Mouse (Mus musculus): ENCODE data around the gene Slc35f3. TPM values are rescaled to one million over a fixed set of nuclear protein-coding genes. Genes with fewer than 3 reads are reported as not detected.

Slc35f3 gene
- not detected for total RNA-seq (2021)
- long read RNA-seq, experiment 1 = 0 reads
- long read RNA-seq, experiment 2 = 0 reads

DNA sequence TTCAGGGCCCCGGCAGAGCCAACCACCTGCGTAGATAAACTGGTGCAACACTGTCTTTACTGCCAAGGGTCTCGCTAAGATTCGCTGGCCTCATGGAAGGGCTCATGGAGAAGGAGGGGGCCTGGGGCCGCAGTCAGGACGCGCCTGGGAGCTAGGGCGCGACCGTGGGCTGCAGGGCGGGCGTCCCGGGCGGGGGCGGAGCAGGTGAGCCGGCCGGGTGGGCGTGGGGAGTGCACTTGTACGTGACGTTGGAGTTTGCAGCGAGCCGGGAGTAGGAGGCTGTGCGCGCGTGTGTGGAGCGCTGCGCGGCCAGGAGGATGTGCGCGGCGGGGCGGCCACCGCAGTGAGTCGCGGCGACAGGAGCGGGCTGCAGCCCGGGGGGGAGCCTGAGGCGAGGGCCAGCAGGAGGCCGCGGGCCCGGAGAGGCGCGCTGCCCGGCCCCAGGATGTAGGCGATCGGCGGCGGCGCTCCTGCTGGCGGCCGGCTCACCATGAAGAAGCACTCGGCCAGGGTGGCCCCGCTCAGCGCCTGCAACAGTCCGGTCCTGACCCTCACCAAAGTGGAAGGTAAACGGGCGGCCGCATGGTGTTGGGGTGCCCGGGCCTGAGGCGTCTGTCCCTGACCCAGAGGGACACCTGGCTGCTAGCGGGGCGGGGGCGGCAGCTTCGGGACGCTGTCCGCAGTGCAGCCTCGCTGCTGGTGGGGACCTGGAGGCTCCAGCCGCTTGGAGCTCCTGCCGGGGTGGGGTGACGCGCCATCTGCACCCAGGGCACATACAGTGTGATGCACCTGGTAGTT is at the start of gene Slc35f3:
Gene Slc35f3, plus strand, starts transcription at position 263 of the 798 bp plus-strand sequence.
- intact Hi-C loops (cut with DNase I) = loop anchor here (10.0 kb wide), 1 partner anchor 676 kb away; the partner anchor contains the start of gene Rbm34
- no peak for DNase-seq

GRCm38 (mm10) chr8:126250486-126250885 is 47.9 kb upstream of the Slc35f3 start:
- intact Hi-C loops (cut with DNase I) = no loop called here
- DNase-seq = no peak

- intact Hi-C loops (cut with DNase I) = loop anchor here (5.0 kb wide), 1 partner anchor 126 kb away; no protein-coding TSS in a partner anchor
- DNase-seq = no peak
Observed at GRCm38 (mm10) chr8:126256585-126257391, 41.6 kb upstream of the Slc35f3 start.

- intact Hi-C loops (cut with DNase I) = loop anchor here (5.0 kb wide), 1 partner anchor 125 kb away; no protein-coding TSS in a partner anchor
- DNase-seq = no peak
Observed at GRCm38 (mm10) chr8:126257392-126257681, 41.0 kb upstream of the Slc35f3 start.

DNA sequence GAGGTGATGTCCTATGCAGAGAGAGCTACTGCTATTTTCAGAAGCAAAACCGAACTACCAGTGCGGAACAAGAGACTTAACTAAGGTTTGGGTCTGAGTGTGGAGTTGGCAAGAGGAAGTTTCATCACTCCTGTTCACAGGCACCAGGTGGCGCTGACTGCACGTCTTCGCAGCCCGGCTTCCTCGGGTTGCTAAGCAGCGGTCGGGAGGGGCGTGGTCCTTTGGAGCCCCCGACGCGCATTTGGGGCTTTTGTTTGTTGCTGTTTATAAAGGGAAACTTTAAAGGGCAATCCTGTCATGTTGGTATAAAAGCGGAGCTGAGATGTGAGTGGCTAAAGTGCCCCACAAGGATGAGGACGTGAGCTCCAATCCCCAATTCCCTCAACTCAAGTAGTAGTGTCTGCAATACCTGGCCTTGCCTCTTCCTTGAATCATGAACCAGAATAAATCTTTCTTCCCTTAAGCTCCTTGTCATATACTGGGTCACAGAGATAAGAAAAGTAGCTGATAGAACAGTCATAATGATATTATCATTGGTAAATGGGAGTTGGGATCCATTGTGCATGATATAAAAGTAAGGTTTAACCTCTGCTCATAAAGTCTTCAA is 40.1 kb upstream of the Slc35f3 start:
- peak; percentile 37 to 39 for DNase-seq
- intact Hi-C loops (cut with DNase I) = loop anchor here (5.0 kb wide), 1 partner anchor 124 kb away; no protein-coding TSS in a partner anchor

DNA sequence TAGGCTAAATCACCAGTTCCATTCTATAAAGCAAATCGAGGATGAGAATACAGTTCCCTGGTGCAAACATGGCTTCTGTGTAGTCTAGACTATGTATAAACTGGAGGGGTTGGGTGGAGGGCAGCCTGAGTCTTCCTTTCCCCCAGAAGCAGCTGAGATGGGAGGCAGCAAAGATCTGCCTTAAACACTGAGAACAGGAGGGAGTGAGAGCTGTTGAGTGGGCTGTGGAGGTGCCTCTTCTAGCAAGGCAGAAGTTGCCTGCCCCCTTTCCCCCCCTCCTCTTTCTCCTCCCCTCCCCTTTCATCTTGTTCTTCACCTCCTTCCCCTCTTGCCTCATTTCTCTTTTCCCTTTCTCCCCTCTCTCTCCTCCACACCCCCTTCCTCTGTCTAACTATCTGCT is 33.2 kb upstream of the Slc35f3 start:
- intact Hi-C loops (cut with DNase I) = no loop called here
- DNase-seq = no peak

GRCm38 (mm10) chr8:126267118-126267517 is 31.2 kb upstream of the Slc35f3 start:
- DNase-seq = no peak
- intact Hi-C loops (cut with DNase I) = no loop called here

DNA sequence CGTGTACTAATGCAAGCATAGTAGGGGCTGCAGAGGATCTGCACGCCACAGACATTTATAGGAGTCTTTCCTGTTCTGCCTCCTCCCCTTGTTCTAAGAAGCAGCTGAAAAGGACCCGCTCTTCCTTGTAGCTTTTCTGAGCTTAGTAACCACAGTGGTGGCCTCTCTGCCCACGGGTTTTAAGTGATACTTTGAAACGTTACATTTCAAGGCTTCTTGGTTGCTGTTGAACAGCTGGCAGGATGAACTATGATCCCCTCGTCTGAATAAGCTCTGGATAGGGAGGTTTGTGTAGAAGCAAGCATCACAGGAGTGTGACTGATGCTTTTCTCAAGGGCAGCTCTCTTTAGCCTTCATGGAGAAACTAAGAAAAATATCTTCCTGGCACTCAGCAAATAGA is 28.6 kb upstream of the Slc35f3 start:
- intact Hi-C loops (cut with DNase I) = no loop called here
- DNase-seq = no peak

GRCm38 (mm10) chr8:126272445-126272844 is 25.9 kb upstream of the Slc35f3 start:
- DNase-seq = no peak
- intact Hi-C loops (cut with DNase I) = no loop called here

DNA sequence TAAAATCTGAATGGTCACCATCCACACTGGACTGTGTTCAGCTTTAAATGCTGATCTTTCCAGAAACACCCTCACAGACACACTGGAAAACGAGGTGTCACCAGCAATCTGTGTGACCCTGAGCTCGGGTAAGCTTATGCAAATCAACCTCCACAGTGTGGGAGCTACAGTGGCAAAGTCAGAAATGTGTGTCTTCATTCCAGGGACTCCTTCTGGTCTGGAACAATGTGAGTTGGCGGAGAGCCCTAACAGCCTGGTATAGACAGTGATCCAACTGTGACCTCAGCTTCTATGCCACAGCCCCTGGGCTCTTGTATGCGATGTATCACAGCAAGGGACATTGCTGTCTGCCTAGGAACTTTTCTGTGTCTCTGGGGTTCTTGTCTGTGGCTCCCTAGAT is 25.3 kb upstream of the Slc35f3 start:
- no peak for DNase-seq
- intact Hi-C loops (cut with DNase I) = no loop called here

- intact Hi-C loops (cut with DNase I) = no loop called here
- no peak for DNase-seq
Observed at GRCm38 (mm10) chr8:126274866-126275360, 23.4 kb upstream of the Slc35f3 start.

- DNase-seq = no peak
- intact Hi-C loops (cut with DNase I) = no loop called here
Observed at GRCm38 (mm10) chr8:126275886-126276285, 22.5 kb upstream of the Slc35f3 start.

DNA sequence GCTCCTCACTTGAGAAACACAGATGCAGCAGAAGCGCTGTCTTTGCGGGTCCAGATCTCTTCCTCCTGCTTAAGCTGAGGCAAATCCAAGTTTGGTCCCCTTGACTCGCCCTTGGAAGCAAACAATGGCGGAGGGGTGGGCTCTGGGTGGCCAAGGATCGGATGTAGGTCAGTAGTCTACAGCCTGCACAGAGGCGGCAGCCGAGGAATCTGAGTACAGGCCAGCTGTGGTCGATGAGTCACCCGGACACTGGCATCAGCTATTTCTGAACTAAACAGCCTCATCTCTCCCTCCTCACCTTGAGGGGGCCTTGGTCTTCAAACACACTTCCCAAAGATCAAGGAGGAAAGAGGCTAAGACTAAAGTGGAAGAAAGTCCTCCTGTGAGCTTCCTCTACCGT is 6.4 kb upstream of the Slc35f3 start:
- DNase-seq = no peak
- intact Hi-C loops (cut with DNase I) = loop anchor here (10.0 kb wide), 1 partner anchor 683 kb away; the partner anchor contains the start of gene Rbm34

GRCm38 (mm10) chr8:126297284-126297845 is 993 bp upstream of the Slc35f3 start:
- intact Hi-C loops (cut with DNase I) = loop anchor here (10.0 kb wide), 1 partner anchor 677 kb away; the partner anchor contains the start of gene Rbm34
- no peak for DNase-seq

- DNase-seq = no peak
- intact Hi-C loops (cut with DNase I) = loop anchor here (10.0 kb wide), 1 partner anchor 675 kb away; the partner anchor contains the start of gene Rbm34
Observed at GRCm38 (mm10) chr8:126299333-126299732, 975 bp downstream of the Slc35f3 start.

- no peak for DNase-seq
- intact Hi-C loops (cut with DNase I) = loop anchor here (5.0 kb wide), 1 partner anchor 87 kb away; no protein-coding TSS in a partner anchor
Observed at GRCm38 (mm10) chr8:126300350-126300749, 2.0 kb downstream of the Slc35f3 start.

GRCm38 (mm10) chr8:126301580-126301979 is 3.2 kb downstream of the Slc35f3 start:
- DNase-seq = no peak
- intact Hi-C loops (cut with DNase I) = loop anchor here (5.0 kb wide), 1 partner anchor 86 kb away; no protein-coding TSS in a partner anchor

GRCm38 (mm10) chr8:126307164-126307563 is 8.8 kb downstream of the Slc35f3 start:
- intact Hi-C loops (cut with DNase I) = no loop called here

GRCm38 (mm10) chr8:126309015-126309414 is 10.7 kb downstream of the Slc35f3 start:
- DNase-seq = no peak
- intact Hi-C loops (cut with DNase I) = no loop called here

More at GRCm38 (mm10) chr8:126307164-126307563, 8.8 kb downstream of the Slc35f3 start:
- no peak for DNase-seq

GRCm38 (mm10) chr8:126324931-126325330 is 26.6 kb downstream of the Slc35f3 start:
- no peak for DNase-seq
- intact Hi-C loops (cut with DNase I) = no loop called here

Measured in gastrocnemius, postnatal 36 days (tissue).